Mouse (Mus musculus): ENCODE results near the gene Enpp4.

- TF ChIP-seq ZC3H11A (IDR thresholded peaks at IDR 0.05; ENCODE audit: borderline replicate concordance, low read depth, low read length) (no peak), HCFC1 (IDR thresholded peaks at IDR 0.05; ENCODE audit: borderline replicate concordance, insufficient read depth, low read length) (no peak), CHD2 (IDR thresholded peaks at IDR 0.05; ENCODE audit: low read depth, low read length) (no peak)
These were observed 36.7 kb downstream of the Enpp4 start for GRCm38 (mm10) chr17:44068876-44069275.
